Mouse (Mus musculus) splenic B cell, adult 2 months (primary cell): Measurements from ENCODE around the gene Mlycd.

ENCODE experiments used
- DNase-seq: peaks from one replicate; pipeline ENCODE4 v3.0.0-alpha.2; 2011; ENCODE audit warnings: low read depth, low spot score
- H3K27me3 ChIP-seq: 2 replicates; pipeline ENCODE4 v1.6.1; 2012; ENCODE audit warnings: mild to moderate bottlenecking, low read length, moderate library complexity, mixed read lengths; ENCODE audit not compliant: control insufficient read depth, poor library complexity, insufficient read depth, severe bottlenecking
- H3K36me3 ChIP-seq: 2 replicates; pipeline ENCODE4 v1.6.1; 2012; ENCODE audit warnings: mild to moderate bottlenecking, low read length, moderate library complexity, mixed read lengths; ENCODE audit not compliant: control insufficient read depth, poor library complexity, insufficient read depth, severe bottlenecking

Gene Mlycd

DNA sequence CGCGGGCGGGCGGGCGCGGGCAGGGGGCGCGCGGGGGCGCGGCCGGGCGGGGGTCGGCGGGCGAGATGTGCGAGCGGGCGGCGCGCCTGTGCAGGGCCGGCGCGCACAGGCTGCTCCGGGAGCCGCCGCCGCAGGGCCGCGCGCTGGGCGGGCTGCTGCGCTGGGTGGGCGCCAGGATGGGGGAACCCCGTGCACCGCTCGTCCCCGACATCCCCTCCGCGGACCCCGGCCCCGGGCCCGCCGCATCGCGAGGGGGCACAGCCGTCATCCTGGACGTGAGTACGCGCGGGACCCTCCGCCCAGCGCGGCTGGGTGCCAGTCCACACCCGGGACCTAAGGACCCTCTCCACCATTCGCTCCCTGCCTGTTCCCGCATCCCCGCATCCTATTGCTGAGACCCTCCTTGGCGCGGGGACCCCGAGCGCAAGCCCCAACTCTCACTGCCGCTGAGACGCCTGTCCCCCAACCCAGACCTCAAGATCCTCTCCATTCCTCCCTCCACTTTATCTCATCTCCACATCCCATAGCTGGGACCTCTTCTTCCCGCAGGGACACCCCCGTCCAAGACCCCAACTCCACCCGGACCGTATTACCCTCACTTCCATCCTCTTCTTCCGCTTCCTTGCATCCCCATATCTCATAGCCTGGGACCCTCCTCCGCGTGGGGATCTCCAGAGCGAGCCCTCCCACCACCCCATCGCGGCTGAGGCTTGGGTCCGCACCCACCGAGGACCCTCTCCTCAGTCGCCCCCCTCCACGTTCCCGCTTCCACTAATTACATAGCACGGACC is 52.5 kb downstream of the Mlycd start:
- Histone ChIP-seq H3K27me3 (no peaks in the 10 kb centered on the region), H3K36me3 (no peaks in the 10 kb centered on the region)
- no peak for DNase-seq

GRCm38 (mm10) chr8:119447781-119448170 is 53.1 kb downstream of the Mlycd start:
- Histone ChIP-seq H3K27me3 (no peaks in the 10 kb centered on the region), H3K36me3 (no peaks in the 10 kb centered on the region)
- no peak for DNase-seq

DNA sequence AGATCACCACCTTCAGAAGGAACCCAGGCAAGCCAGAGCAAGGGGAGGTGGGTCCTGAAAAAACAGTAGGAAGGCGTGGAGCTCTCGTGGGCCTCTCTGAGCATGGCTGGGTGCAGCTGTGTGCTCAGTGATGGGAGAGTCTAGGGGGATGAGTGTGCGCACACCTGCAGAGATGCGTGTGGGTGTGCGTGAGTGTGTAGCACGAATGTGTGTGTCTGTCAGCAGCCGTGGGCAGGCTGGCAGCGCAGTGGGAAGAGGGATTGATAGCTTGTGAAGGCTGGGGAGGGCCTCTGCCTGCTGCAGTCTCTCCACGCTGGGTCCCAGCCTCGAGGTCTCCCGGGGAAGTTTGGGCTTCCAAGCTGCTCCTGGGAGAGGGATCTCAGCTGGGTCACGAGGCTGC is 54.9 kb downstream of the Mlycd start:
- no peak for DNase-seq
- no peaks in the 10 kb centered on the region for H3K27me3 ChIP-seq
- H3K36me3 ChIP-seq = no peaks in the 10 kb centered on the region

DNA sequence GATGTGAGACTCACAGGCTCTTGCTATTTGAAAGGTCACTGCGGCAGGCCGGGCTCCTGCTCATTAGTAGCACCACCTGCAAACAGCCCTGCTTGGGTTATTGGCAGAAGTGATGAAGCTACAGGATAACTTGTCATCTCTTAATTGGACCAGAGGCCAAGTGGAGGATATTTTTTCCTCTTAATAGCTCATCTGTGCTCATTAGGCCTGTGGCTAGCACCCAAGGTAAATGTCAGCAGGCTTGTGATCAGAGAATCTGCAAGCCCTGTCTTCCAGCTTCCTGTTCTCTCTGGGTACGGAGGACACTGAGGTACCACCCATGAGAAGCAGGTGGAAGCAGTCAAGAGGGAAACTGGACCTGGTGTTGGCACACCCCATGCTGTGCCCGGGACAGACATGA is 56.5 kb downstream of the Mlycd start:
- Histone ChIP-seq H3K27me3 (no peaks in the 10 kb centered on the region), H3K36me3 (no peaks in the 10 kb centered on the region)
- DNase-seq = no peak

DNA sequence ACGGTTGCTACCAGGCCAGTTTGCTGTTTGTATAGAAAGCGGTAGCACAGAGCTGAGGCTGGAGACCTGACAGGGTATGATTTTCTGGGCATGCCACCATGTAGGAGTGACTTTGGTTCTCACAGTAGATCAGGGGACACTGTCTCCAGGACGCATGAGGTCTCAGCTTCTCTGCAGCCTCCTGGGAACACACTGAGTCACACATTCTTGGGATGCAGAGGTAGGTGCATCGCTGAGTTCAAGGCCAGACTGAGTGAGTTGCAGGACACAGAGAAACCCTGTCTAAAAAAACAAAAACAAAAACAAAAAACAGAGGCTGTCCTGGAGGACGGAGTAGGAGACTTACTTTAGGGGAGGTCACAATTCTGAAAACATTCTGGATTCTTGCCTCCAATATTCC is 58.2 kb downstream of the Mlycd start:
- no peak for DNase-seq
- Histone ChIP-seq H3K27me3 (no peaks in the 10 kb centered on the region), H3K36me3 (no peaks in the 10 kb centered on the region)

- no peak for DNase-seq
- H3K27me3 ChIP-seq = no peaks in the 10 kb centered on the region
These were observed 61.4 kb downstream of the Mlycd start for GRCm38 (mm10) chr8:119456045-119456444.

DNA sequence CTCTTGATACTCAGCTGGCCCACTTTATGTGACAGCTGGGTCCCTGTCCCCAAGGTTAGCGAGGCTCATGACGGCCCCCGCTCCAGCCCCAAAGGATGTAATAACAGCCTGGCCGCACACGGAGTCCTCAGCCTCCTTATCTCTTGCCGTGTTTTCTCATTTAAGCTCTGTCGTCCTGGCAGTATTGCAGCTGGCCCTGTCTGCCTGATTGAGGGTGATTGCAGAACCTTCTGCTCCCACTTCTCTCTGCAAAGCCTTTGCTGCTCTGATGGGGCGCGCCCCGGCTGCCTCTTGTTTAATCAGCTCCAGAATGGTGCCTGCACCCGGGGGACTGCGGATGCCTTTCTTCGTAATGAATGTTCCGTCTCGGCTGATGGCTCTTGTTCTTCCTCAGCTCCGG is 65.0 kb downstream of the Mlycd start:
- DNase-seq = no peak
- Histone ChIP-seq H3K36me3 (no peaks in the 10 kb centered on the region), H3K27me3 (no peaks in the 10 kb centered on the region)

More at GRCm38 (mm10) chr8:119456045-119456444, 61.4 kb downstream of the Mlycd start:
- H3K36me3 ChIP-seq = no peaks in the 10 kb centered on the region
